Mouse (Mus musculus) liver, postnatal 0 days (tissue): ENCODE results near the gene Shq1.

Experiments
- CTCF ChIP-seq: sonication (generic); IDR thresholded peaks from 2 replicates; pipeline ENCODE4 v1.5.1; 2016; ENCODE audit warnings: antibody characterized with exemption, low read depth
- EP300 ChIP-seq: IDR thresholded peaks from 2 replicates; pipeline ENCODE4 v1.6.1; 2016; ENCODE audit warnings: antibody characterized with exemption, low read depth, mild to moderate bottlenecking

GRCm38 (mm10) chr6:100642786-100643185 is 28.2 kb downstream of the Shq1 start:
- TF ChIP-seq CTCF (no peak), EP300 (no peak)
